Mouse (Mus musculus) lung, embryonic 15.5 days (tissue): ENCODE measurements around the gene Cmss1. TPM values are rescaled to one million over a fixed set of nuclear protein-coding genes. Genes with fewer than 3 reads are reported as not detected.
"Not testable (repeated sequence)": the region's sequence is repeated elsewhere in the genome, so short reads cannot be mapped to it uniquely, and the experiment has no call there.

Experiments used
- ATAC-seq: fragments of 200-750 bp; cut with Nextera tagmentation; 2 replicates; pipeline ENCODE4 v1.8.0; 2017; ENCODE audit warnings: moderate number of reproducible peaks, borderline replicate concordance; ENCODE audit not compliant: low FRiP score, low TSS enrichment; ENCODE audit errors: extremely low read depth
- H3K27ac ChIP-seq: fragments of 300-500 bp; sonication (generic); 2 replicates; pipeline ENCODE4 v1.5.1; 2015; ENCODE audit warnings: moderate library complexity, mild to moderate bottlenecking, inconsistent platforms
- H3K27me3 ChIP-seq: fragments of 300-500 bp; sonication (generic); 2 replicates; pipeline ENCODE4 v1.6.1; 2015; ENCODE audit warnings: inconsistent platforms
- H3K36me3 ChIP-seq: fragments of 300-500 bp; sonication (generic); 2 replicates; pipeline ENCODE4 v1.6.1; 2015; ENCODE audit warnings: inconsistent platforms
- H3K4me1 ChIP-seq: fragments of 300-500 bp; sonication (generic); 2 replicates; pipeline ENCODE4 v1.6.1; 2015; ENCODE audit warnings: inconsistent platforms
- H3K4me2 ChIP-seq: fragments of 300-500 bp; sonication (generic); 2 replicates; pipeline ENCODE4 v1.6.1; 2015; ENCODE audit warnings: inconsistent platforms, mild to moderate bottlenecking, moderate library complexity
- H3K4me3 ChIP-seq: fragments of 300-500 bp; sonication (generic); 2 replicates; pipeline ENCODE4 v1.5.1; 2015; ENCODE audit warnings: mild to moderate bottlenecking, inconsistent platforms
- H3K9ac ChIP-seq: fragments of 300-500 bp; sonication (generic); 2 replicates; pipeline ENCODE4 v1.6.1; 2015; ENCODE audit warnings: inconsistent platforms
- H3K9me3 ChIP-seq: fragments of 300-500 bp; sonication (generic); 2 replicates; pipeline ENCODE4 v1.6.1; 2016; ENCODE audit warnings: inconsistent platforms
- WGBS: fragments of 180-500 bp; shearing (Covaris S2); methylation state at CpG from one replicate; pipeline ENCODE4 v1.1.7; 2015; 5-methylcytosine and 5-hydroxymethylcytosine counted together
- polyA plus RNA-seq: library from polyadenylated mRNA; unstranded; fragments of >200 nt; fragmentation: Nextera tagmentation; extraction: Ambion mirVana; gene quantifications from 2 replicates; pipeline ENCODE4 v1.2.1, GENCODE M21; 2015

The Cmss1 gene
- polyA plus RNA-seq, 1 experiment from 2014 or later = 55.4 TPM

GRCm38 (mm10) chr16:57393161-57393560 lies 213.5 kb downstream of the Cmss1 start:
- no peak for ATAC-seq
- peaks cover under 1% of the 10 kb centered on the region; the same call in 1 of the 2 replicates for H3K4me1 ChIP-seq
- no peaks in the 10 kb centered on the region for H3K27me3 ChIP-seq
- 40% methylated on average over 11 of the region's 11 CpGs for WGBS
- H3K27ac ChIP-seq = peak overlapping the region; percentile 42
- peak overlapping the region; percentile 21 for H3K4me2 ChIP-seq
- H3K9me3 ChIP-seq = no peaks in the 10 kb centered on the region
- H3K36me3 ChIP-seq = no peaks in the 10 kb centered on the region
- H3K4me3 ChIP-seq = no peak overlapping the region
- H3K9ac ChIP-seq = no peak overlapping the region

- no peaks in the 10 kb centered on the region for H3K27me3 ChIP-seq
- no peaks in the 10 kb centered on the region for H3K9me3 ChIP-seq
- no peak overlapping the region for H3K4me2 ChIP-seq
- H3K4me1 ChIP-seq = no peaks in the 10 kb centered on the region
- no peak overlapping the region for H3K4me3 ChIP-seq
- no peak overlapping the region for H3K27ac ChIP-seq
- H3K36me3 ChIP-seq = no peaks in the 10 kb centered on the region
- 64% methylated on average over 2 of the region's 2 CpGs for whole genome bisulfite sequencing
- no peak overlapping the region for H3K9ac ChIP-seq
- ATAC-seq = no peak
Measured at GRCm38 (mm10) chr16:57392461-57392860, 214.2 kb downstream of the Cmss1 start.

DNA sequence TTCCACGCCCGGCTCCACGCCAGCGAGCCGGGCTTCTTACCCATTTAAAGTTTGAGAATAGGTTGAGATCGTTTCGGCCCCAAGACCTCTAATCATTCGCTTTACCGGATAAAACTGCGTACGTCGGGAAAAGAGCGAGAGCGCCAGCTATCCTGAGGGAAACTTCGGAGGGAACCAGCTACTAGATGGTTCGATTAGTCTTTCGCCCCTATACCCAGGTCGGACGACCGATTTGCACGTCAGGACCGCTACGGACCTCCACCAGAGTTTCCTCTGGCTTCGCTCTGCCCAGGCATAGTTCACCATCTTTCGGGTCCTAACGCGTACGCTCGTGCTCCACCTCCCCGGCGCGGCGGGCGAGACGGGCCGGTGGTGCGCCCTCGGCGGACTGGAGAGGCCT lies 215.5 kb downstream of the Cmss1 start:
- H3K4me2 ChIP-seq, H3K4me1 ChIP-seq, H3K9ac ChIP-seq, H3K27me3 ChIP-seq, H3K27ac ChIP-seq, ATAC-seq, H3K4me3 ChIP-seq, H3K36me3 ChIP-seq, H3K9me3 ChIP-seq: not testable (repeated sequence)
- WGBS = 26% methylated on average over 29 of the region's 39 CpGs

GRCm38 (mm10) chr16:57389566-57390251 lies 217.0 kb downstream of the Cmss1 start:
- Histone ChIP-seq H3K9me3 (no peaks in the 10 kb centered on the region), H3K36me3 (no peaks in the 10 kb centered on the region), H3K9ac (no peak overlapping the region), H3K4me1 (no peaks in the 10 kb centered on the region), H3K27ac (no peak overlapping the region), H3K4me2 (no peak overlapping the region), H3K4me3 (no peak overlapping the region), H3K27me3 (no peaks in the 10 kb centered on the region)
- ATAC-seq = no peak
- 77% methylated on average over 15 of the region's 15 CpGs for WGBS

DNA sequence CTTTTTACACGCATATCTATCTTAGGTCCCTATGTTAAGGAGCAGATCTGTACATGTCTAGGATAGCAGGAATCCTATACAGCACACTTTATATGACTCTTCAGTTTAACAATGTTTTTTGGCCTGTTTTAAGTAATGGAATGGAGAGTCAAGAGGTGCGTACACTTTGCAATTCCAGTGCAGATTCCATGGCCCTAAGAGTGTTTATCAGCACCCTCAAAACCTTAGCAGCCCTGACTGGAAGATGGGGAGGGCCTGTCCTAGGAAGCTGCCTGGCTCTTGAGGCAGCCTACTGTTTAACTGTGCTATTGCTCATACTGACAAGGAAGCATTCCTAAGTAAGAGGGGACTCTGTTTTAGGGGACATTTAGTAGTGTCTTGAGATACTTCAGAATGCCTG lies 222.4 kb downstream of the Cmss1 start:
- ATAC-seq = no peak
- WGBS = 85% methylated on average over 2 of the region's 2 CpGs
- no peaks in the 10 kb centered on the region for H3K9me3 ChIP-seq
- no peaks in the 10 kb centered on the region for H3K27me3 ChIP-seq
- H3K4me2 ChIP-seq = no peak overlapping the region
- no peaks in the 10 kb centered on the region for H3K36me3 ChIP-seq
- H3K27ac ChIP-seq = no peak overlapping the region
- H3K4me1 ChIP-seq = no peaks in the 10 kb centered on the region
- no peak overlapping the region for H3K4me3 ChIP-seq
- no peak overlapping the region for H3K9ac ChIP-seq

DNA sequence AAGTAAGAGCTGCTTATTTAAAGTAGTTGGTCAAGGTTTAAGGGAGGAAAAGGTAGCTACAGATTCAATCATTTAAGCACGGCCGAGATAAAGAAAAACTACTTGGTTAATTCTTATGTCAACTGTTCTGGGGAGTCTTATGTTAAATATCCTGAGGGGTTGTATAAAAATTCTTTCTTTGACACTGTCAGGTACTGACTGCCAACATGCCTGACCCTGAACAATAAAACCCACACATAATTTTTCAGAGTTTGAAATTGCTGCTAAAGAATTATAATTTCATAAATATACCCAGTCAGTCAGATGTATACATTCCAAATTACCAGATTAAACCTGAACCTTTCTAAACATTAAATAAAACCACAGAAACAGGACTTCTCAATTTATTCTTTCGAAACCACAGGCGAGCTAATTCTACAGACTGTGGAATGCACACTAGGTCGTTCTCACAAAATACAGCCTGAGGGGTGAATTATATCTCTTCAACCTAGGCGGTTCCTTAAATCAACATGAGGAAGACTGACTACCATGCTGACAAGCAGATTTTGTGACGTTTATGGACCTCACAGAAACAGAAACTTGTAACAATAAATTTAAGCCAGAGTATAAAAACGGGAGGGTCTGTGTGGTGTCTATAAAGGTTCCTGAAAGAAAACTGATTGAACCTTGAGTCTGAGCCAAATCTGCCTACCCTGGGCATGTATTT lies 223.2 kb downstream of the Cmss1 start:
- H3K27me3 ChIP-seq = no peaks in the 10 kb centered on the region
- H3K36me3 ChIP-seq = no peaks in the 10 kb centered on the region
- 53% methylated on average over 8 of the region's 8 CpGs for WGBS
- no peaks in the 10 kb centered on the region for H3K9me3 ChIP-seq
- no peaks in the 10 kb centered on the region for H3K4me1 ChIP-seq
- ATAC-seq = no peak
- H3K27ac ChIP-seq = no peak overlapping the region
- H3K4me3 ChIP-seq = no peak overlapping the region
- no peak overlapping the region for H3K9ac ChIP-seq
- H3K4me2 ChIP-seq = no peak overlapping the region

- WGBS = 83% methylated on average over 9 of the region's 9 CpGs
- H3K4me3 ChIP-seq = no peak overlapping the region
- no peaks in the 10 kb centered on the region for H3K9me3 ChIP-seq
- no peaks in the 10 kb centered on the region for H3K4me1 ChIP-seq
- H3K27me3 ChIP-seq = no peaks in the 10 kb centered on the region
- no peak for ATAC-seq
- no peak overlapping the region for H3K9ac ChIP-seq
- no peak overlapping the region for H3K27ac ChIP-seq
- H3K4me2 ChIP-seq = no peak overlapping the region
- H3K36me3 ChIP-seq = no peaks in the 10 kb centered on the region
Measured at GRCm38 (mm10) chr16:57378631-57379330, 227.9 kb downstream of the Cmss1 start.

DNA sequence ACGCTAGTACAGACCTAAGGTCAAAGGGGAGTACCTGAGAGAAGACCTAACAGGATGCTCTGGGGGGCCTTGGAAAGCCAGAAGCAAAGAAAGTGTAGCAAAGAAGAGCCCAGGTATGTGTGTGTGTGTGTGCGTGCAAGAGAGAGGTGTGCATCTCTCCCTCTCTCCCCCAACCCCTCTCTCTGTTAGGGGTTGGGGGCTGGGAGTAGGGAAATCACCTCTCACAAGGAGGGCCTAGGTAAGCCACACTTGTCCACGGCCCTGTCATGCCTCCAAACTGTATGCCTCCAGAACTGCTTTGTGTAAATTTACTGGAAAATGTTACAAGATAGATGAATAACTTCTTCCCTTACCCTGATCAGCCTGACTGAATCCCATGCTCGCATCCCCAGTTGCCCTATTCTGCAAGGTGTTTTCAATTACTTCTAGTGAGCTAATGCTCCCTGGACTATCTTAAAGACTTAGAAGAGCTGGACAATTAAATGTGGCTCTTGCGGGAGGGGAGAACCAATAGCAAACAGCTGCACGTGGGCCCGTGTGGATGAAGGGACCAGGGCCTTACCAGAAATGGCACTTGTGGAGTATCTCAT lies 231.3 kb downstream of the Cmss1 start:
- no peak overlapping the region for H3K27ac ChIP-seq
- 75% methylated on average over 7 of the region's 7 CpGs for WGBS
- H3K9me3 ChIP-seq = no peaks in the 10 kb centered on the region
- H3K4me3 ChIP-seq = no peak overlapping the region
- no peaks in the 10 kb centered on the region for H3K36me3 ChIP-seq
- no peaks in the 10 kb centered on the region for H3K4me1 ChIP-seq
- no peak overlapping the region for H3K9ac ChIP-seq
- H3K27me3 ChIP-seq = no peaks in the 10 kb centered on the region
- no peak for ATAC-seq
- no peak overlapping the region for H3K4me2 ChIP-seq

DNA sequence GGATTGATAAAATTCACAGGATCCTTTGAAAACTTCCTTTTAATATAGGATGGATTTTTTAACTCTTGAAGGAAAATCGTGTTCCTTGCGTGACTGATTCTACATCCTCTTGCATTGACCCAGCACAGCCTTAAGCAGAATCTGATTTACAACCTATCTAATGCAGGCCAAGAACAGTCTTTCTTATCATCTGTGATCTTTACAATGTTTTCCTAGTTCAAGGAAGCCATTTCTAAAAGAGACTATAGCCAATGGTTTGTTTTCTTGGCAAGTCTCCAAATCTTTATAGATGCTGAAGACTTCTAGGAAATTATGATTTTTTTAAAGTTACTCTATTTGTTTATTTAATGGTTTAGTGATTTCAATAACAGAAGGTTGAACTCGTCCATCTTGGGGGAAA lies 234.5 kb downstream of the Cmss1 start:
- H3K4me1 ChIP-seq = no peaks in the 10 kb centered on the region
- H3K27ac ChIP-seq = no peak overlapping the region
- H3K36me3 ChIP-seq = no peaks in the 10 kb centered on the region
- H3K9me3 ChIP-seq = no peaks in the 10 kb centered on the region
- WGBS = 63% methylated on average over 3 of the region's 3 CpGs
- H3K27me3 ChIP-seq = no peaks in the 10 kb centered on the region
- H3K4me3 ChIP-seq = no peak overlapping the region
- H3K4me2 ChIP-seq = no peak overlapping the region
- no peak for ATAC-seq
- H3K9ac ChIP-seq = no peak overlapping the region

- no peak for ATAC-seq
- H3K4me2 ChIP-seq = no peak overlapping the region
- WGBS = 63% methylated on average over 8 of the region's 8 CpGs
- no peaks in the 10 kb centered on the region for H3K36me3 ChIP-seq
- no peak overlapping the region for H3K27ac ChIP-seq
- H3K9me3 ChIP-seq = no peaks in the 10 kb centered on the region
- no peak overlapping the region for H3K9ac ChIP-seq
- H3K27me3 ChIP-seq = no peaks in the 10 kb centered on the region
- no peak overlapping the region for H3K4me3 ChIP-seq
- H3K4me1 ChIP-seq = no peaks in the 10 kb centered on the region
Measured at GRCm38 (mm10) chr16:57369846-57370496, 236.7 kb downstream of the Cmss1 start.

DNA sequence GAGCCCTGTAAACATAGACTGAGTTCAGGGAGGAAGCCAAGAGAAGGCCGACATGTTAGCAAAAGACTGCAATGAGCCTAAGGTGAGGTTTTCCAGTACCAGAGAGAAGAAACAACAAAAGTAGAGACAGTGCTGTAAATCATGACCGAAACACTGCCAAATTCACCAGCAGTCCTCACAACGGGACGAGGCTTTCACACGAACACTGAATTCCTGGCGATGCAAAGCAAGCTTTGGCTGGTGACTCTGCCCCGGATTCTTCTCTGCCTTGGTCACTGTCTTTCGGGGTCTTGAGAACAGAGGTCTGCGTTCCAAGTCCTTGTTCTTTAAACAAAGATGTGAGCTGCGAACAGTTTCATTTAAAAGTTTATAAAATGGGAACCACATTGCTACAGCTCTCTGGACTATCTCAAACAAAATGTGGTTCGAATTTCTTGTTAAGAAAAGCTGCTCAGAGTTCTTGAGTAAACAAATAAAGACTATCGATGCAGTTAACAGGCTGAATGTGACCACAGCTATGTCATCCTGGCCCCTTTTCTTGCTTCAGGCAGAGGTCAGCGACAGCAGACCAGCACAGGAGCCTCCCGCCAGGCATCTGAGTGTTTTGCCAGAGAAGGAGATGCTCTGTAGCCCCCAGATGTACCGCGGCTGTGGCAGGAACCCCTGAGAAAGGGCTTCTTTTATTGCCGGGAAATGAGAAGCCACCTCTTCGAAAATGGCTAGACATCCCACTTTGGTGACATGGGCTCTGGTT lies 239.5 kb downstream of the Cmss1 start:
- H3K4me2 ChIP-seq = no peak overlapping the region
- H3K4me1 ChIP-seq = peaks cover 6% of the 10 kb centered on the region; the same call in 1 of the 2 replicates
- H3K27ac ChIP-seq = no peak overlapping the region
- ATAC-seq = no peak
- H3K36me3 ChIP-seq = no peaks in the 10 kb centered on the region
- H3K27me3 ChIP-seq = no peaks in the 10 kb centered on the region
- 41% methylated on average over 18 of the region's 18 CpGs for WGBS
- H3K9me3 ChIP-seq = no peaks in the 10 kb centered on the region
- H3K9ac ChIP-seq = no peak overlapping the region
- no peak overlapping the region for H3K4me3 ChIP-seq
